Mouse (Mus musculus) MEL (cell line): Measurements from ENCODE around the gene Pllp. TPM values are rescaled to one million over a fixed set of nuclear protein-coding genes. Genes with fewer than 3 reads are reported as not detected.

Experiments used
- DNase-seq: peaks from one replicate; pipeline ENCODE4 v3.0.0; 2011; ENCODE audit warnings: low read depth, low spot score
- H3K27ac ChIP-seq: 2 replicates; pipeline ENCODE4 v1.5.1; 2012; ENCODE audit warnings: low read depth, mild to moderate bottlenecking, control low read depth, low read length, moderate library complexity; ENCODE audit not compliant: control insufficient read depth
- H3K27me3 ChIP-seq, 2 experiments: fragments of 150-350 bp in 1 of 2; sonication (generic) in 1 of 2; 2 replicates each; pipeline ENCODE4 v1.6.1; 2012; ENCODE audit warnings: low read length in 2 of 2, mild to moderate bottlenecking in 2 of 2, improper control_type of control experiment in 1 of 2, moderate library complexity in 1 of 2; ENCODE audit not compliant: insufficient read depth in 2 of 2, control insufficient read depth in 1 of 2
- H3K36me3 ChIP-seq, 2 experiments: 2 replicates each; pipeline ENCODE4 v1.6.1; 2012 to 2014; ENCODE audit warnings: low read length in 2 of 2, improper control_type of control experiment in 1 of 2, inconsistent platforms in 1 of 2, mild to moderate bottlenecking in 1 of 2; ENCODE audit not compliant: insufficient read depth in 2 of 2, control insufficient read depth in 1 of 2
- H3K4me1 ChIP-seq, 2 experiments: fragments of 150-350 bp in 1 of 2; sonication (generic) in 1 of 2; 2 replicates each; pipeline ENCODE4 v1.6.1; 2012; ENCODE audit warnings: low read length in 2 of 2, improper control_type of control experiment in 1 of 2, mild to moderate bottlenecking in 1 of 2; ENCODE audit not compliant: insufficient read depth in 2 of 2, control insufficient read depth in 1 of 2
- H3K4me3 ChIP-seq, 2 experiments: fragments of 150-350 bp in 1 of 2; sonication (generic) in 1 of 2; 2 replicates each; pipeline ENCODE4 v1.5.1; 2012; ENCODE audit warnings: low read depth in 2 of 2, low read length in 2 of 2, mild to moderate bottlenecking in 2 of 2, moderate library complexity in 2 of 2, control low read depth in 1 of 2, improper control_type of control experiment in 1 of 2; ENCODE audit not compliant: control insufficient read depth in 1 of 2, insufficient read depth in 1 of 2
- H3K79me2 ChIP-seq: 2 replicates; pipeline ENCODE4 v1.6.1; 2012; ENCODE audit warnings: mild to moderate bottlenecking, low read length, moderate library complexity; ENCODE audit not compliant: control insufficient read depth, poor library complexity, insufficient read depth
- H3K9ac ChIP-seq: 2 replicates; pipeline ENCODE4 v1.6.1; 2012; ENCODE audit warnings: low read depth, mild to moderate bottlenecking, control low read depth, low read length, moderate library complexity; ENCODE audit not compliant: control insufficient read depth, poor library complexity, severe bottlenecking
- H3K9me3 ChIP-seq: fragments of 150-350 bp; sonication (generic); replicated peaks from 2 replicates; pipeline ENCODE4 v1.6.1; 2012; ENCODE audit warnings: mild to moderate bottlenecking, low read length, improper control_type of control experiment, moderate library complexity; ENCODE audit not compliant: insufficient read depth
- BHLHE40 ChIP-seq: IDR thresholded peaks from 2 replicates; pipeline ENCODE4 v1.6.1; 2012; ENCODE audit warnings: low read depth, mild to moderate bottlenecking, inconsistent platforms, low read length, improper control_type of control experiment, borderline replicate concordance
- ELF1 ChIP-seq: IDR thresholded peaks from 2 replicates; pipeline ENCODE4 v1.6.1; 2014; ENCODE audit warnings: low read depth, mild to moderate bottlenecking, inconsistent platforms, low read length, improper control_type of control experiment, moderate library complexity
- ETS1 ChIP-seq: IDR thresholded peaks from 2 replicates; pipeline ENCODE4 v1.6.1; 2012; ENCODE audit warnings: low read depth, mild to moderate bottlenecking, inconsistent platforms, low read length, improper control_type of control experiment, moderate library complexity
- GABPA ChIP-seq: IDR thresholded peaks from 2 replicates; pipeline ENCODE4 v1.6.1; 2012; ENCODE audit warnings: low read depth, mild to moderate bottlenecking, inconsistent platforms, low read length, improper control_type of control experiment, moderate library complexity
- GATA1 ChIP-seq: IDR thresholded peaks from 2 replicates; pipeline ENCODE4 v1.6.1; 2011; ENCODE audit warnings: low read depth, low read length, improper control_type of control experiment
- MAFK ChIP-seq: IDR thresholded peaks from 2 replicates; pipeline ENCODE4 v1.6.1; 2011; ENCODE audit warnings: low read depth, mild to moderate bottlenecking, low read length, improper control_type of control experiment, borderline replicate concordance
- MAZ ChIP-seq: IDR thresholded peaks from 2 replicates; pipeline ENCODE4 v1.6.1; 2012; ENCODE audit warnings: low read depth, mild to moderate bottlenecking, inconsistent platforms, low read length, improper control_type of control experiment
- MEF2A ChIP-seq: IDR thresholded peaks from 2 replicates; pipeline ENCODE4 v1.6.1; 2014; ENCODE audit warnings: low read depth, mild to moderate bottlenecking, inconsistent platforms, low read length, improper control_type of control experiment; ENCODE audit not compliant: poor library complexity, insufficient replicate concordance, severe bottlenecking; ENCODE audit errors: extremely low read depth
- MYB ChIP-seq: IDR thresholded peaks from 2 replicates; pipeline ENCODE4 v1.6.1; 2011; ENCODE audit warnings: mild to moderate bottlenecking, low read depth, low read length, improper control_type of control experiment
- NRF1 ChIP-seq: IDR thresholded peaks from 2 replicates; pipeline ENCODE4 v1.6.1; 2014; ENCODE audit warnings: low read depth, mild to moderate bottlenecking, inconsistent platforms, low read length, improper control_type of control experiment, moderate library complexity; ENCODE audit not compliant: poor library complexity, insufficient read depth, severe bottlenecking
- POLR2A ChIP-seq, 2 experiments: IDR thresholded peaks; 2 replicates each; pipeline ENCODE4 v1.6.1; 2011 to 2012; ENCODE audit warnings: low read length in 2 of 2, mild to moderate bottlenecking in 2 of 2, control low read depth in 1 of 2, improper control_type of control experiment in 1 of 2, low read depth in 1 of 2, moderate library complexity in 1 of 2; ENCODE audit not compliant: control insufficient read depth in 1 of 2, insufficient read depth in 1 of 2, poor library complexity in 1 of 2
- POLR2AphosphoS2 ChIP-seq: IDR thresholded peaks from 2 replicates; pipeline ENCODE4 v1.6.1; 2011; ENCODE audit warnings: low read length, improper control_type of control experiment
- RAD21 ChIP-seq: IDR thresholded peaks from 2 replicates; pipeline ENCODE4 v1.6.1; 2011; ENCODE audit warnings: mild to moderate bottlenecking, low read depth, low read length, improper control_type of control experiment
- SIN3A ChIP-seq: IDR thresholded peaks from 2 replicates; pipeline ENCODE4 v1.6.1; 2012; ENCODE audit warnings: low read length, improper control_type of control experiment, inconsistent platforms
- TAL1 ChIP-seq: IDR thresholded peaks from 2 replicates; pipeline ENCODE4 v1.6.1; 2012; ENCODE audit warnings: mild to moderate bottlenecking, inconsistent platforms, low read length, moderate library complexity, mixed read lengths
- TBP ChIP-seq: IDR thresholded peaks from 2 replicates; pipeline ENCODE4 v1.8.0; 2011; ENCODE audit warnings: low read depth, low read length, improper control_type of control experiment
- UBTF ChIP-seq: IDR thresholded peaks from 2 replicates; pipeline ENCODE4 v1.6.1; 2012; ENCODE audit warnings: low read depth, mild to moderate bottlenecking, inconsistent platforms, low read length, improper control_type of control experiment, moderate library complexity, borderline replicate concordance; ENCODE audit not compliant: insufficient read depth
- USF2 ChIP-seq, 2 experiments: IDR thresholded peaks; 2 replicates each; pipeline ENCODE4 v1.6.1; 2011 to 2012; ENCODE audit warnings: improper control_type of control experiment in 2 of 2, low read length in 2 of 2, borderline replicate concordance in 1 of 2, inconsistent platforms in 1 of 2, low read depth in 1 of 2, mild to moderate bottlenecking in 1 of 2; ENCODE audit not compliant: insufficient read depth in 1 of 2
- ZC3H11A ChIP-seq: IDR thresholded peaks from 2 replicates; pipeline ENCODE4 v1.6.1; 2012; ENCODE audit warnings: low read depth, mild to moderate bottlenecking, inconsistent platforms, low read length, improper control_type of control experiment
- polyA plus RNA-seq, 2 experiments: library from polyadenylated mRNA; stranded (reverse) in 1 of 2; unstranded in 1 of 2; fragments of >175 nt in 1 of 2; fragments of >200 nt in 1 of 2; gene quantifications; 2 replicates each; pipeline versions ENCODE4 v1.2.1 to v1.2.4; 2012; ENCODE audit warnings: low replicate concordance in 2 of 2, low read depth in 1 of 2; ENCODE audit not compliant: insufficient read length in 2 of 2, insufficient read depth in 1 of 2, missing spikeins in 1 of 2
- total RNA-seq: library from RNA; depleted of rRNA; stranded (reverse); fragments of 300-350 nt; gene quantifications from 2 replicates; pipeline ENCODE4 v1.2.3, GENCODE M21; 2012

The Pllp gene
- total and polyA plus RNA-seq, 3 experiments = 0.06 TPM; not detected in 2

DNA sequence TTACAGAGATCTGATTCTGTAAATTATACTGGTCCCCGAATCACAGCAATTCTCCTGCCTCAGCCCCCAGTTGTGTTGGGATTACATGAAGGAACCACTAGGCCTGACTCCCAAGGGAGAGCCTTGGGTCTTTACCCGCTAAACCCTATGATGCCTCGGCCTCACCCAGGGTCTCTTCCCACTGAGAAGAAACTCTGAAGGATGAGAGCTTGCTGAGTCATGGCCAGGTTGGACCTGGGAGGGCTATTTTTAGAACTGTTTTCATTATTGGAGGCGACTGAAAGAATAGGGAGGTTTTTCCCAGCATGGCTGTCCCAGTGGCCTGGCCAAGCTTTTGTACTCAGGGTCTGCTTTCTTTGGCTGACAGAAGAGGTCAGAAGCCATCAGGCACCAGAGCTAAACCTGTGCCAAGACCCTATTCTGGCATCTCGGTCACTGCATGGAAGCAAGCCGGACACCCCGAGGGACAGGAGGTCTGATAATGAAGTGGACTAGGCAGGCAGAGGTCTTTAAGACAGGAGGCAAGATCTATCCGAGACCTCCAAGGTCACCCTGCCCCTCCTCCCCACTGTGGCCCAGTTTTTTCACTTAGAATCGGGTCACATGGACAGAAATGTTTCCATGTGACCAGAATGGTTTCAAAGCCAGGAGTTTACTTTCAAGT is 10.8 kb upstream of the Pllp start:
- TF ChIP-seq UBTF = no peak
- TF ChIP-seq USF2 (IDR thresholded peaks at IDR 0.05; ENCODE audit: borderline replicate concordance in 1 of 2, insufficient read depth in 1 of 2, low read depth in 1 of 2, low read length in 2 of 2) = no peak
- no peak for TF ChIP-seq SIN3A
- H3K9ac ChIP-seq = no peak overlapping the region
- H3K9me3 ChIP-seq = no peaks in the 10 kb centered on the region
- H3K4me1 ChIP-seq = peaks cover 0 to 2% of the 10 kb centered on the region in 2 experiments; a peak in 2 of 4 replicates
- no peaks in the 10 kb centered on the region for H3K79me2 ChIP-seq
- H3K36me3 ChIP-seq = no peaks in the 10 kb centered on the region
- H3K27ac ChIP-seq = no peak overlapping the region
- H3K27me3 ChIP-seq = peaks cover 6 to 7% of the 10 kb centered on the region in 2 experiments
- no peak for DNase-seq
- no peak overlapping the region for H3K4me3 ChIP-seq

DNA sequence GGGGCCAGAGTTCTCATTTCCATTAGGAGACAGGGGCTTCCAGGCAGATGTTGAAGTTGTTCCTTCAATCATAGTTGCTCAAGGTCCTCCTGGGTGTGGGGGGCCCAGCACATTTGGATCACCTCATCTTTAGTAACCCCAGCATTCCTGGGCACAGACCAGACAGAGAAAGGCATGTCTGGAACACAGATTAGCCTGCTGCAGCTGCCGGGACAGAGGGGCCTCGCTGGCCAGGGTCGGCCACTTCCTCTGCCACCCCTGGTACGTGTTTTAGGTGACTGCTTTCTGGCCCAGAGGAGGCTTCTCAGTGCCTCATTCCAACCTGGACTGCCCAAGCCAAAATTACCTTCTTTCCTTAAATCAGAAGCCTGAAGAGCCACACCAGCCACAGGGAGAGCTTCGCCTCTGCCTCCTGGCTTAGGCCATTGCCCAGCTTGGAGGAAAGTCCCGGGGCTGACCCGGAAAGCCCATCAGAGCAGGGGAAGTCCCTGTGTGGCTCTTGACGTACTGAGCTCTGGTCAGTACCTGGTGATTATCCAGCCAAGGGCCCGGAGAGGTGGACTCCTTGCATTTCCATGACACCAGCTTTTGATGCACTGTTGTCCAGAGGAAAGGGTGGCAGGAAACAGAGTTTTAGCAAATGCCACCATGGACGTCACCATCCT is 9.6 kb upstream of the Pllp start:
- Histone ChIP-seq H3K79me2 (no peaks in the 10 kb centered on the region), H3K27me3 (peaks cover 2 to 5% of the 10 kb centered on the region in 2 experiments), H3K4me1 (peaks cover 0 to 4% of the 10 kb centered on the region in 2 experiments; a peak in 2 of 4 replicates), H3K27ac (no peak overlapping the region), H3K4me3 (no peak overlapping the region), H3K36me3 (no peaks in the 10 kb centered on the region), H3K9ac (no peak overlapping the region), H3K9me3 (no peaks in the 10 kb centered on the region)
- DNase-seq = no peak
- no peak for TF ChIP-seq ELF1
- no peak for TF ChIP-seq MYB
- TF ChIP-seq GABPA = no peak
- TF ChIP-seq GATA1 = no peak
- no peak for TF ChIP-seq ZC3H11A
- no peak for TF ChIP-seq NRF1
- no peak for TF ChIP-seq MAFK

GRCm38 (mm10) chr8:94704669-94704984 is 8.5 kb upstream of the Pllp start:
- Histone ChIP-seq H3K4me3 (peak overlapping the region; percentile 43 to 77), H3K27ac (no peak overlapping the region), H3K4me1 (peaks cover 0 to 4% of the 10 kb centered on the region in 2 experiments; a peak in 2 of 4 replicates), H3K9me3 (no peaks in the 10 kb centered on the region), H3K79me2 (no peaks in the 10 kb centered on the region), H3K36me3 (no peaks in the 10 kb centered on the region), H3K9ac (peak overlapping the region; percentile 41), H3K27me3 (peaks cover 0 to 5% of the 10 kb centered on the region in 2 experiments; a peak in 3 of 4 replicates)
- DNase-seq = no peak
- no peak for TF ChIP-seq POLR2AphosphoS2
- TF ChIP-seq BHLHE40 = no peak
- TF ChIP-seq POLR2A (IDR thresholded peaks at IDR 0.05; ENCODE audit: control insufficient read depth in 1 of 2, insufficient read depth in 1 of 2, low read depth in 1 of 2, low read length in 2 of 2, poor library complexity in 1 of 2) = no peak
- TF ChIP-seq TAL1 = no peak
- no peak for TF ChIP-seq MEF2A
- no peak for TF ChIP-seq USF2 (IDR thresholded peaks at IDR 0.05; ENCODE audit: borderline replicate concordance in 1 of 2, insufficient read depth in 1 of 2, low read depth in 1 of 2, low read length in 2 of 2)
- no peak for TF ChIP-seq TBP
- TF ChIP-seq MAZ = no peak
- TF ChIP-seq GATA1 = no peak
- no peak for TF ChIP-seq RAD21
- TF ChIP-seq ETS1 = no peak
